23 mouse cellular contexts compared by ENCODE assay signal in the genomic region with DNA sequence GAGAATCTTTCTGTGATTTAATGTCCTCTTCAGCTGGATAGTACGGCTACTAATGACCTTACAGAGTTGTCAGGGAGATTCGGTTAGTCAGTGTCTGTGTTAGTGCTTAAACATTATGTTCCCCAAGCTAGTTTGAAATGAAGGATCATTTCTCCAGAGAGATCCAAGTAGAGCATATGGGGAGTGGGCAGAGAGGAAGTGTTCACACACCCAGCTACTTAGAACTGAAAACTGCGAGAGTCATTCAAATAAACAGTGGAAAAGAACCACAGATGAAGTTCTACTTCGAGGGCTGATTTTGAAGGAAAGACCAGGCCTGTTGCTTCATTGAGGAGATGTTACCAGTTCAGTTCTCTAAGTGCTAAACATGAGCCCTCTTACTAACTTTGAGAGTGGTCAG. TPM values are rescaled to one million over a fixed set of nuclear protein-coding genes. Genes with fewer than 3 reads are reported as not detected.
DNase-seq lines count a peak whose midpoint lies in the region; ATAC-seq lines count a peak whose summit lies in the region.
"Had no signal": no experiment of that assay in that cellular context is flagged by ENCODE, and none has a peak within 500 bp of the region (broad histone marks: within the 10 kb centered on the region; RNA-seq: fewer than 3 reads in every experiment).

No protein-coding gene starts in this region.

- intact Hi-C loops in left cerebral cortex, postnatal 25 days (cut with DNase I), result no loop called here
- intact Hi-C loops in left cerebral cortex, postnatal 36 days (cut with DNase I), result no loop called here

- peak; percentile 88 for ATAC-seq in frontal cortex, adult (ENCODE audit: low TSS enrichment)
- ATAC-seq: activated CD4-positive, CD25-positive, alpha-beta regulatory T cell, adult 4 months; forebrain, embryonic 13.5 days; forebrain, embryonic 16.5 days; hindbrain, embryonic 16.5 days had no signal

- DNase-seq in frontal cortex, postnatal 14 days (ENCODE audit: low spot score in 2 of 2), result no peak
- peak; percentile 23 to 65 for DNase-seq in layer of hippocampus, adult 18-20 months (ENCODE audit: low spot score in 2 of 2)
- no peak for DNase-seq in layer of hippocampus, postnatal 25 days (ENCODE audit: extremely low spot score in 1 of 2, low spot score in 1 of 2)
- peak; percentile 27 to 81 for DNase-seq in left cerebral cortex, postnatal 25 days (ENCODE audit: low spot score in 2 of 2)
- DNase-seq in left cerebral cortex, postnatal 36 days (ENCODE audit: low spot score in 2 of 2), result no peak
- peak; percentile 78 for DNase-seq in brain, adult 2 months (ENCODE audit: low read depth, low spot score)
- DNase-seq in natural killer cell, adult 2 months (ENCODE audit: low spot score in 2 of 2), result no peak
- DNase-seq: adrenal gland, adult 8-10 months; adrenal gland, postnatal 25 days; cerebellum, adult 18-20 months; cerebellum, adult 9-10 months; cerebellum, postnatal 14 days; gastrocnemius, adult 2 months; gastrocnemius, postnatal 25 days; heart, adult 18-20 months; heart, postnatal 10 days; heart, postnatal 36 days had no signal

RNA-seq across cellular contexts. Expression of gene Smad5, which starts 23.7 kb away (rescaled TPM):
- total RNA-seq in layer of hippocampus, adult 18-20 months (2021), result 10 to 100 TPM; 26.0 to 26.4 TPM
- total RNA-seq in layer of hippocampus, postnatal 25 days (2021), result 10 to 100 TPM; 23.3 to 26.3 TPM
- 10 to 100 TPM; 20.2 to 20.3 TPM for total RNA-seq in left cerebral cortex, postnatal 25 days (2021)
- 10 to 100 TPM; 18.1 to 23.1 TPM for total RNA-seq in left cerebral cortex, postnatal 36 days (2021)

RNA-seq across cellular contexts. Expression of gene Gm45623, which starts 27.1 kb away (rescaled TPM):
- 1 to 10 TPM; 1.3 to 1.5 TPM for total RNA-seq in layer of hippocampus, adult 18-20 months (2021)
- total RNA-seq in layer of hippocampus, postnatal 25 days (2021), result 1 to 10 TPM in 1 of 2 experiments, under 1 TPM in 1; 0.92 to 1.6 TPM
- 10 to 100 TPM; 10.8 to 15.4 TPM for total RNA-seq in left cerebral cortex, postnatal 25 days (2021)
- 10 to 100 TPM; 13.0 to 16.7 TPM for total RNA-seq in left cerebral cortex, postnatal 36 days (2021)
- total RNA-seq: adrenal gland, adult 8-10 months; adrenal gland, postnatal 25 days; ES-E14; gastrocnemius, adult 2 months; gastrocnemius, postnatal 25 days; heart, adult 18-20 months; heart, postnatal 36 days had no signal

Comparison
In these comparisons a context has a peak if more than half of its experiments do, and no peak if none do; other contexts are left out.
1. DNase-seq: peak in layer of hippocampus, adult 18-20 months (2 of 2), left cerebral cortex, postnatal 25 days (2 of 2) and brain, adult 2 months (single experiment); none in frontal cortex, postnatal 14 days (0 of 2), layer of hippocampus, postnatal 25 days (0 of 2), left cerebral cortex, postnatal 36 days (0 of 2) and natural killer cell, adult 2 months (0 of 2).
2. RNA of gene Gm45623, which starts 27.1 kb away (total RNA-seq): 13.0 to 16.7 TPM in left cerebral cortex, postnatal 36 days and 10.8 to 15.4 TPM in left cerebral cortex, postnatal 25 days; 0.92 to 1.6 TPM in layer of hippocampus, postnatal 25 days and 1.3 to 1.5 TPM in layer of hippocampus, adult 18-20 months; every median in the first group is over 4 times any median in the second.